Mouse (Mus musculus) cerebellum, adult (tissue): ENCODE results near the gene Gm20509.
"Not testable (repeated sequence)": the region's sequence is repeated elsewhere in the genome, so short reads cannot be mapped to it uniquely, and the experiment has no call there.

ENCODE experiments used
- ATAC-seq: cut with Nextera tagmentation; 2 replicates; pipeline ENCODE4 v1.9.2; 2017; ENCODE audit warnings: mild to moderate bottlenecking, moderate library complexity, mixed read lengths; ENCODE audit not compliant: insufficient number of reproducible peaks, low FRiP score, low TSS enrichment

Gene Gm20509

GRCm38 (mm10) chr9:73097898-73098297 is 4.4 kb upstream of the Gm20509 start:
- ATAC-seq = no peak

- no peak for ATAC-seq
Measured at GRCm38 (mm10) chr9:73101536-73101935, 734 bp upstream of the Gm20509 start, which contains the start of gene Khdc3. TSS of gene Khdc3 (plus strand) at chr9:73101836.

- peak; percentile 56; the same call in 1 of the 2 replicates for ATAC-seq
Measured at GRCm38 (mm10) chr9:73103159-73103879, 1.0 kb downstream of the Gm20509 start.

GRCm38 (mm10) chr9:73103880-73104198 is 1.6 kb downstream of the Gm20509 start:
- no peak for ATAC-seq

GRCm38 (mm10) chr9:73105141-73105540 is 2.9 kb downstream of the Gm20509 start:
- no peak for ATAC-seq

GRCm38 (mm10) chr9:73105771-73106170 is 3.5 kb downstream of the Gm20509 start:
- ATAC-seq = no peak

- ATAC-seq = peak; percentile 98
Measured at GRCm38 (mm10) chr9:73112919-73113906, 10.9 kb downstream of the Gm20509 start, which contains the start of gene Rsl24d1. TSS of gene Rsl24d1 (plus strand) at chr9:73113426.

- not testable (repeated sequence) for ATAC-seq
Measured at GRCm38 (mm10) chr9:73116704-73117103, 14.4 kb downstream of the Gm20509 start.

- no peak for ATAC-seq
Measured at GRCm38 (mm10) chr9:73118012-73118411, 15.7 kb downstream of the Gm20509 start.

- no peak for ATAC-seq
Measured at GRCm38 (mm10) chr9:73121735-73122134, 19.5 kb downstream of the Gm20509 start.

- no peak for ATAC-seq
Measured at GRCm38 (mm10) chr9:73125043-73125570, 22.8 kb downstream of the Gm20509 start.

- ATAC-seq = no peak
Measured at GRCm38 (mm10) chr9:73127457-73127856, 25.2 kb downstream of the Gm20509 start.

GRCm38 (mm10) chr9:73129875-73130274 is 27.6 kb downstream of the Gm20509 start:
- ATAC-seq = no peak

GRCm38 (mm10) chr9:73130529-73130928 is 28.3 kb downstream of the Gm20509 start:
- ATAC-seq = no peak

- ATAC-seq = no peak
Measured at GRCm38 (mm10) chr9:73137341-73137886, 35.1 kb downstream of the Gm20509 start.

GRCm38 (mm10) chr9:73154347-73154746 is 52.1 kb downstream of the Gm20509 start:
- no peak for ATAC-seq

GRCm38 (mm10) chr9:73157968-73158367 is 55.7 kb downstream of the Gm20509 start:
- no peak for ATAC-seq

- ATAC-seq = no peak
Measured at GRCm38 (mm10) chr9:73159265-73159664, 57.0 kb downstream of the Gm20509 start.

GRCm38 (mm10) chr9:73162571-73163333 is 60.5 kb downstream of the Gm20509 start:
- peak; percentile 79 for ATAC-seq

- peak; percentile 49; the same call in 1 of the 2 replicates for ATAC-seq
Measured at GRCm38 (mm10) chr9:73165631-73166030, 63.4 kb downstream of the Gm20509 start.
